Mouse (Mus musculus) hindbrain, embryonic 10.5 days (tissue): Measurements from ENCODE around the gene Zswim1. TPM values are rescaled to one million over a fixed set of nuclear protein-coding genes. Genes with fewer than 3 reads are reported as not detected.

ENCODE experiments used
- DNase-seq: peaks from one replicate; pipeline ENCODE4 v3.0.0-alpha.2; 2017; ENCODE audit warnings: low spot score
- H3K27ac ChIP-seq: fragments of 300-500 bp; sonication (generic); 2 replicates; pipeline ENCODE4 v1.5.1; 2016; ENCODE audit warnings: mild to moderate bottlenecking, moderate library complexity
- H3K27me3 ChIP-seq: fragments of 300-500 bp; sonication (generic); 2 replicates; pipeline ENCODE4 v1.6.1; 2016; ENCODE audit warnings: mild to moderate bottlenecking; ENCODE audit not compliant: poor library complexity, insufficient read depth, severe bottlenecking
- H3K36me3 ChIP-seq: fragments of 300-500 bp; sonication (generic); 2 replicates; pipeline ENCODE4 v1.6.1; 2016; ENCODE audit warnings: mild to moderate bottlenecking, moderate library complexity
- H3K4me1 ChIP-seq: fragments of 300-500 bp; sonication (generic); replicated peaks from 2 replicates; pipeline ENCODE4 v1.6.1; 2016; ENCODE audit warnings: mild to moderate bottlenecking
- H3K4me3 ChIP-seq: fragments of 300-500 bp; sonication (generic); 2 replicates; pipeline ENCODE4 v1.5.1; 2016; ENCODE audit warnings: mild to moderate bottlenecking, moderate library complexity
- H3K9me3 ChIP-seq: fragments of 300-500 bp; sonication (generic); 2 replicates; pipeline ENCODE4 v1.6.1; 2016; ENCODE audit warnings: mild to moderate bottlenecking, moderate library complexity
- WGBS: fragments of 180-500 bp; shearing (Covaris S2); methylation state at CpG from one replicate; pipeline ENCODE4 v1.1.7; 2016; 5-methylcytosine and 5-hydroxymethylcytosine counted together
- polyA plus RNA-seq: library from polyadenylated mRNA; unstranded; fragments of >200 nt; fragmentation: Nextera tagmentation; extraction: Ambion mirVana; gene quantifications from 2 replicates; pipeline ENCODE4 v1.2.1, GENCODE M21; 2016

The Zswim1 gene
- polyA plus RNA-seq, 1 experiment from 2014 or later: 27.5 TPM

DNA sequence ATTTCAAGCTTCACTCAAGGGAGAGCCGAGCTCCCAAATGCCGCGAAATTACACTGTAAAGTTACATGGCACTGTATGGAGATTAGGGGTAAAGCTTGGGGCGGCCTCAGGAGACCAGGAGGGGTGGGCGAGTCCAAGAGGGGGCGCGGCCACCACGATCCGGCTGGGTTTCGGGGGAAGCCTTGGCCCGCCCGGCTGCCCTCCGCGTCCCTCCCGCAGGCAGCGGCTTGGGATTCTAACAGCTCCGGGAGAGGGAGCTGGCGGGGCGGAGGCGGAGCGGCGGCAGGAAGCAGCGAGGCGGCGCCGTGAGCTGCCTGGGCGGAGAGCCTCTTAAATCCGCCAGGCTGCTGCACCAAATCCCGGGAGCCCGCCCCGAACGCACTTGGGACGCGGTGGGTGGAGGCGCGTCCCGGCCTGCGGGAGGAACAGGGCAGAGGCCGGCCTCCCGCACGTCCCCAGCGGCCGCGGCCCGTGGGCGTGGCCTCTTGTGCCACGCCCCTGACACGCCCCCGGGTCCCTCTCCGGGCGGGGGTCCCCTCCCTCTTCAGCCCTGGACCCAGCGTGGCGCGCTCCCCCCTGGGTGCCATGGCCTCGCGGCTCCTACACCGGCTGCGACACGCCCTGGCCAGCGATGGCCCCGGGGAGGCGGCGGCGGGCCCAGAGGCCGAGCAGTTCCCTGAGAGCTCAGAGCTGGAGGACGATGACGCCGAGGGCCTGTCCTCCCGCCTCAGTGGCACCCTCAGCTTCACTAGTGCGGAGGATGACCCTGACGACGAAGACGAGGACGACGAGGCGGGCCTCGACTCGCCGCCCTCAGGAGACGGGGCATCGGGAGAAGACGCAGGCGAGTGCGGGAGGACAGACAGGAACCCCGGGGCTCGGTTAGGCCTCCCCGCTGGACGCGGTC is 36.8 kb upstream of the Zswim1 start, which contains the start of gene Snx21:
Gene Snx21, plus strand, starts transcription at position 343 of the 907 bp plus-strand sequence.
- peak; percentile 87 for DNase-seq
- under 1% methylated on average over 87 of the region's 89 CpGs for WGBS
- H3K36me3 ChIP-seq: peaks cover 21% of the 10 kb centered on the region

DNA sequence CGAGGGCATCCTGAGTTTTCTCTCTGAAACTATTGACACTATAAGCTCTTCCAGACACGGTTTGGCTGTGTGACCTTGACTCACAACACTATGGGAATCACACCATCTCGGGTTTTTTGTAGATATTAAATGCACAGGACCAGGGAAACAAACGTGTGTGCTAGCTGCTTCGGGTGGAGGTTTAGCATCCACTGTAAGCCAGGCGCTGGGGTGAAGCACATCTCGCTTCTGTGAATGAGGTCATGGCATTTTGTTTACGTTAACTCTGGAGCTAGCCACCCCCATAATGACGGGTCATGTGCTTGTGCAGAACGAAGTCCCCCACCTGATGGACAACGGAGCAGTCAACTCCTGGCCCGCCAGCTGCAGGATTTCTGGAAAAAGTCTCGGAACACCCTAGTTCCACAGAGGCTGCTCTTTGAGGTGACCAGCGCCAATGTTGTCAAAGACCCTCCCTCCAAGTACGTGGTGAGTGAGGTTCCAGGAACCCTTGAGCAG is 36.0 kb upstream of the Zswim1 start:
- DNase-seq: no peak
- peak overlapping the region; percentile 79 for H3K4me3 ChIP-seq
- peaks cover 35% of the 10 kb centered on the region for H3K4me1 ChIP-seq
- peaks cover 28% of the 10 kb centered on the region for H3K36me3 ChIP-seq
- H3K27ac ChIP-seq: peak overlapping the region; percentile 89
- 8% methylated on average over 15 of the region's 15 CpGs for WGBS
- H3K9me3 ChIP-seq: no peaks in the 10 kb centered on the region
- H3K27me3 ChIP-seq: peaks cover 7% of the 10 kb centered on the region; the same call in 1 of the 2 replicates

More for the DNA sequence above, 36.8 kb upstream of the Zswim1 start, which contains the start of gene Snx21:
- H3K4me3 ChIP-seq: peak within 1 kb of the TSS; percentile 79
- peaks cover 35% of the 10 kb centered on the region for H3K4me1 ChIP-seq
- H3K27me3 ChIP-seq: peaks cover 7% of the 10 kb centered on the region; the same call in 1 of the 2 replicates
- H3K9me3 ChIP-seq: no peaks in the 10 kb centered on the region
- H3K27ac ChIP-seq: peak within 1 kb of the TSS; percentile 89

DNA sequence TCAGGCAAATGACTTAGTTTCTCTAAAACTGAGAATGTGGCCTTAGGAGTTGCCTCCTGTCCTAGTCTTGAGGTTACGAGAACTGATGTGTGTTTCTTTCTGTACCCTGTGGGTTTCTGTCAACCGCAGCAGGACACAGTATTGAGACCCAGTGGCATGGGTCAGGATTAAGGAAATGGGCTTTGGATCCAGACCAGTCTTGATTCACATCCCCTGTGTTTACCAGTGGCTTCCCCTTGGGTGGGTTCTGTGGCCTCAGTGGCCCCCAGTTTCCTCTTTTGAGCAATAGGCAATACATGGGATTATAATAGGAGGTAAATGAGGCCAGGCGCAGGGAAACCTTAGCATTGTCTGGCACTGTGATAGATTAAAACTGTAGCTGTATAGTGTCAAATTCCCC is 35.5 kb upstream of the Zswim1 start:
- peaks cover 34% of the 10 kb centered on the region for H3K36me3 ChIP-seq
- peak overlapping the region; percentile 79 for H3K4me3 ChIP-seq
- peaks cover 35% of the 10 kb centered on the region for H3K4me1 ChIP-seq
- H3K27ac ChIP-seq: no peak overlapping the region
- DNase-seq: no peak
- peaks cover 7% of the 10 kb centered on the region; the same call in 1 of the 2 replicates for H3K27me3 ChIP-seq
- no peaks in the 10 kb centered on the region for H3K9me3 ChIP-seq
- 86% methylated on average over 3 of the region's 3 CpGs for WGBS

DNA sequence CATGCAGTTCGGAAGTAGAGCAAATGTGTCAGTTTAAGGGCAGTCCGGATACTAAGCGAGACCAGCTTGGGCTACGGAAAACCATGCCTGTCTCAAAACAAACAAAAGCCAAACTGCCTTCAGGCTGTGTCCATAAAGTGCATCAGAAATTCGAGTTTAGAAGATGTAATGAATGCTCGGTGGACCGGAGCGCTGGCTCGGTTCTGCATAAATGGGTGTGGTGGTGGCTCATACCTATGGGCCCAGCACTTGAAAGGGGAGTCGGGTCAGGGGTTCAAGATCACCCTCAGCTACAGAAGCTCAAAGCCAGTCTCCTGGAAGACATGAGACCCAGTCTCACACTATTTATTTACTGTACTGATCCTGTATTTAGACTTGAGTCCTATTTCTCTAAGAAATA is 34.7 kb upstream of the Zswim1 start:
- Histone ChIP-seq H3K36me3 (peaks cover 41% of the 10 kb centered on the region), H3K27ac (no peak overlapping the region), H3K4me1 (peaks cover 35% of the 10 kb centered on the region), H3K4me3 (no peak overlapping the region), H3K27me3 (peaks cover 7% of the 10 kb centered on the region; the same call in 1 of the 2 replicates), H3K9me3 (no peaks in the 10 kb centered on the region)
- no peak for DNase-seq
- WGBS: 86% methylated on average over 10 of the region's 10 CpGs

DNA sequence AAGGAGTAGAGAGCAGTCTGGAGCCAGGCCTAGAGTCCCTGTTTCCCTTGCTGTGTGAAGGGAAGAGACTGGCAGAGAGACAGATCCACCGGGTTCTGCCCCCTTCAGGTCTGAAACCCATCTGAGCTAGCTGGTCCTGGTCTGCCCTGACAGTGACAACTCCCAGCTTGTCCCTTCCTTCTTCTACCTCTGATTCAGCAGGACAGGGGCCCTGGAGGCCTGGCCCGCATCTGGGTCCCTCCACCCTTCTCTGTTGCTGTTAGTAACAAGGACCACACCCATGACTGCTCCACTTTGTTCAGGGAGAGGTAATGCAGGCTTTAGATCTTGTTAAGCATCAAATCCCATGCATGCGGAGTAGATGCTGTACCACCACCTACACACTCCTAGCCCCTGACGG is 34.1 kb upstream of the Zswim1 start:
- no peak for DNase-seq
- WGBS: 70% methylated on average over 4 of the region's 4 CpGs
- peaks cover 47% of the 10 kb centered on the region for H3K36me3 ChIP-seq
- H3K27me3 ChIP-seq: peaks cover 7% of the 10 kb centered on the region; the same call in 1 of the 2 replicates
- peaks cover 35% of the 10 kb centered on the region for H3K4me1 ChIP-seq
- H3K9me3 ChIP-seq: no peaks in the 10 kb centered on the region
- no peak overlapping the region for H3K27ac ChIP-seq
- H3K4me3 ChIP-seq: no peak overlapping the region

DNA sequence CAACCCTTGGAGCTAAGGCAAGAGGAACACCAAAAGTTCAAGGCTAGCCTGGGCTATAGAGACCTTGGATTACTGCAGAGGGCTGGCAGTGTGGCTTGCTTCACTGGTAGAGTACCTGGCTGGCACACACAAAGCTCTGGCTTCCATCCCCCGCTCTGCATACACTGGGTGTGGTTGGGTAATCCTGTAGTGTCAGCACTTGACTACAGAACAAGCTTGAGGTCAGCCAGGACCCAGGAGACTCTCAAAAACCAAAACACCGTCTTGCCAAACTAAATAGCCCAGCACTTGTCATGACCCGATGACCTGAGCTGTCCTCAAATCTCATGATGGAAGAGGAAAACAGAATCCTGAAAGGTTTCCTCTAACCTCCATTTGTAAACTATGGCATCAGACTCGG is 32.0 kb upstream of the Zswim1 start:
- peaks cover 26% of the 10 kb centered on the region for H3K4me1 ChIP-seq
- H3K4me3 ChIP-seq: no peak overlapping the region
- no peak for DNase-seq
- H3K27ac ChIP-seq: no peak overlapping the region
- WGBS: 83% methylated on average over 4 of the region's 4 CpGs
- H3K9me3 ChIP-seq: no peaks in the 10 kb centered on the region
- H3K27me3 ChIP-seq: peaks cover 7% of the 10 kb centered on the region; the same call in 1 of the 2 replicates
- H3K36me3 ChIP-seq: peaks cover 65% of the 10 kb centered on the region

DNA sequence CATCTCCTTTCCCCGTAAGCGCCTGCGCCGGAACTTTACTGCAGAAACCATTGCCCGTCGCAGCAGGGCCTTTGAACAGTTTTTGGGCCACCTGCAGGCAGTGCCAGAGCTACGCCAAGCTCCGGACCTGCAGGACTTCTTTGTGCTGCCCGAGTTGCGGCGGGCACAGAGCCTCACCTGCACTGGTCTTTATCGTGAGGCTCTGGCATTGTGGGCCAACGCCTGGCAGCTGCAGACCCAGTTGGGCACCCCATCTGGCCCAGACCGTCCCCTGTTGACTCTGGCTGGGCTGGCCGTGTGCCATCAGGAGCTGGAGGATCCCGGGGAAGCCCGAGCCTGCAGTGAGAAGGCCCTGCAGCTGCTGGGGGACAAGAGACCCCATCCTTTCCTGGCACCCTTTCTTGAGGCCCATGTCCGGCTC is 30.6 kb upstream of the Zswim1 start:
- WGBS: 92% methylated on average over 18 of the region's 18 CpGs

DNA sequence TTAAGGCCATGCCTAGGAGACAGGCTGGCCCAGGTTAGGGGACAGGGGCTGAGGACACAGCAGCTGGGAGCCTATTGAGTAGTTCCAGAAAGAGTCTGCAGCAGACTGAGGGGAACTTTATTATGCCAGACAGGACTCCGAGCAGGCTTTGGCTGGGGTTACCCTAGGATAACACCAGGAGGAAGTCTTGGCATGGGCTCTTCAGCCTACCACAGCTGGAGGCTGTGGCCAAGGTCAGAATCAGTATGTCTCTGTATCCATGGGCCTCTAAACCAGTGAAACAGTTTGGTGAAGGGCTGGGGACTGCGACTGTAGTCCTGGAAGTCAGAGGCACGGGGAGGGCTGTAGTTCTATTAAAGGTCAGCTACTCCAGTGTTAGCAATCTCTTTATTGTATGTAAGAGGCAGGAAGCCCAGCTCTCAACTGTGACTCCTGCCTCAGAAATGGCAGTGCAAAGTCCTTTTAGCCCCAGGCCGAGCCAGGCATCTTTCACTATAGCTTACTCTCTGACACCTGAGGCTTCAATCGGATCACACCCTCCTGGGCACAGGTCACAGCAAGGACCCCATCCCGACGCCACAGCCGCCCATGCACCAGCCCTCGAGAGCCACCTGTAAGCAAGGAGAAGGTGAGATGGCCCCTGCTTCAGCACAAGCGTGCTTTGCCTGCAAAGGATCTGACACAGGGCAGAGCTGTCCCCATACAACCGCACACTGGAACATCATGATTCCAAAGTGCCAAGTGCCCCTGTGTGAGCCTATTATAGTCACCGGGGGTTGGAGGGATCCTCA is 29.9 kb upstream of the Zswim1 start:
- WGBS: 93% methylated on average over 12 of the region's 12 CpGs
- peaks cover 84% of the 10 kb centered on the region for H3K36me3 ChIP-seq

More for the DNA sequence above, 30.6 kb upstream of the Zswim1 start:
- H3K36me3 ChIP-seq: peaks cover 79% of the 10 kb centered on the region
- peaks cover 4% of the 10 kb centered on the region; the same call in 1 of the 2 replicates for H3K27me3 ChIP-seq
- no peaks in the 10 kb centered on the region for H3K9me3 ChIP-seq
- no peak for DNase-seq
- H3K4me3 ChIP-seq: no peak overlapping the region
- peaks cover 12% of the 10 kb centered on the region for H3K4me1 ChIP-seq
- H3K27ac ChIP-seq: no peak overlapping the region

DNA sequence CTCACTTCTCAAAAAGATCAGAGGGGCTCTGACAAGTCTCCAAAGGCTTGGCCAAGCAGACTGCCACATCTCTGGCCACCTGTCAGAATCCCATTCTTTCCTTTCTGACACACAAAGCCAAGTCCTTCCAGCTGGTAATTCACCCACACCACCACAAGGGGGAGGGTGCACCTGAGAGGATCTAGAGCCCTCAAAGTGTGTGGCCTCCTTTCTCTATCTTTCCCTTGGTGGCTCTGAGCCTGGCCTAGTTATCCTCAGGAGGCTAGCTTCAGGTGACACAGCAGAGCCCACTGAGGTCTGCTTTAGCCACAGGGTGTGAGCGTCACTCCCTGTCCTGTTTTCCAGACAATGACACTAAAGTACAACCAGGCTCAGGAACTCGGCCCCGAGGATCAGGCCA is 29.2 kb upstream of the Zswim1 start:
- Histone ChIP-seq H3K4me1 (peaks cover 8% of the 10 kb centered on the region), H3K27ac (no peak overlapping the region), H3K9me3 (no peaks in the 10 kb centered on the region), H3K27me3 (no peaks in the 10 kb centered on the region), H3K4me3 (no peak overlapping the region), H3K36me3 (peaks cover 91% of the 10 kb centered on the region)
- 87% methylated on average over 3 of the region's 3 CpGs for WGBS
- DNase-seq: peak; percentile 63

More for the DNA sequence above, 29.9 kb upstream of the Zswim1 start:
- no peak overlapping the region for H3K27ac ChIP-seq
- H3K4me3 ChIP-seq: no peak overlapping the region
- H3K27me3 ChIP-seq: no peaks in the 10 kb centered on the region
- no peaks in the 10 kb centered on the region for H3K9me3 ChIP-seq
- H3K4me1 ChIP-seq: peaks cover 10% of the 10 kb centered on the region
- no peak for DNase-seq

DNA sequence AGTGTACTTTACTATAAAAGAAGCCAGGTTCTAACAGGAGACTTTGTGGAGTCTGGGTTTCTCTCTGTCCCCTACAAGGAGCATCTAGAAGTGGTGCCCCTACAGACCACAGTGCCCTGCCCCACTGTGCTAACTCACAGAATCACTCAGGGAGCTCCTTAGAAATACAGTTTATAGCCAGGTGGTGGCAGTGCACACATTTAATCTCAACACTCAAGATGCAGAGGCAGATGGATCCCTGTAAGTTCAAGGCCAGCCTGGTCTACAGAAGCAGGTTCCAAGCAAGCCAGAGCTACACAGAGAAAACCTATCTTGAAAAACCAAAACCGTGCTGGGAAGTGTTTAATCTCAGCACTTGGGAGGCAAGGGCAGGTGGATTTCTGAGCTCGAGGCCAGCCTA is 28.7 kb upstream of the Zswim1 start:
- DNase-seq: no peak
- 87% methylated on average over 2 of the region's 2 CpGs for WGBS
- H3K4me3 ChIP-seq: no peak overlapping the region; the same call in 1 of the 2 replicates
- H3K9me3 ChIP-seq: no peaks in the 10 kb centered on the region
- H3K27ac ChIP-seq: no peak overlapping the region
- H3K36me3 ChIP-seq: peaks cover 91% of the 10 kb centered on the region
- no peaks in the 10 kb centered on the region for H3K27me3 ChIP-seq
- H3K4me1 ChIP-seq: peaks cover 3% of the 10 kb centered on the region; the same call in 1 of the 2 replicates

DNA sequence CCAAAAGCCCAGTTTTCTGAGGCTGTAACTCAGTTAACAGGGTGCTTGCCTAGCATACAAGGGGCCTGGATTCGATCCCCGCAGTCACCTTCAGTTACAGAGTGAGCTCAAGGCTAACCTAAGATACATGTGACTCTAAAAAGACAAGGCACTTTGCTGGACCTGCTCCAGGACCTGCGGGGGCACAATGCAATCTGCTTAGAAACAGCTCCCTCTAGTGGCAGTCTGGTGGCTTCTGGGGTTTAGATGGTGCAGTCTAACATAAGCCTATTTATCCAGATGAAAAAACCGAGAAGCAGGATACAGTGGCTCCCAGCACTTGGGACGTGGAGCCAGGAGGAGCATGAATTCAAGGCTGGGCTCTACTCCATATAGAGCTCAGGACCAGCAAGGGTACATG is 28.2 kb upstream of the Zswim1 start:
- Histone ChIP-seq H3K27ac (no peak overlapping the region), H3K4me3 (no peak overlapping the region), H3K9me3 (no peaks in the 10 kb centered on the region), H3K27me3 (no peaks in the 10 kb centered on the region), H3K4me1 (no peaks in the 10 kb centered on the region), H3K36me3 (peaks cover 93% of the 10 kb centered on the region)
- WGBS: 43% methylated on average over 5 of the region's 5 CpGs
- peak; percentile 80 for DNase-seq

DNA sequence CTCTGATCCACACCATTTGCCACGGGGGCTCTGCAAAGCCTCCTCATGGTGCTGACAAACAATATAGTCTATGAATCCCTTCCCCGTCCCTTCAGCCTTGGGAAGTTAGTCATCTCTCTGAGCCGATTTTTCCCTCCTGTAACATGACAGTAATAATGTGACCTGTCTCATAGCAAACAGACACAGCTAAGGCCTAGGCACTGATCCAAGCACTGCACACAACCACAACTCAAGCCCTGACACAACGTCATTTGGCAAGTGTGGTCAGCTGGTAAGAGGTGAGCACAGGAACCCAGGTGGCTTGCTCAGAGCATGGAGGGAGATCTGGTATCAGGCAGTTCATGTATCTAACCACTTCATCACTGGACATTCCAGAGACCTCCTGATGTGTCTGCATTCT is 26.6 kb upstream of the Zswim1 start:
- Histone ChIP-seq H3K4me1 (no peaks in the 10 kb centered on the region), H3K4me3 (no peak overlapping the region), H3K9me3 (no peaks in the 10 kb centered on the region), H3K36me3 (peaks cover 95% of the 10 kb centered on the region), H3K27ac (no peak overlapping the region), H3K27me3 (no peaks in the 10 kb centered on the region)
- no peak for DNase-seq
- WGBS: 90% methylated on average over 4 of the region's 4 CpGs
